Mouse (Mus musculus) urinary bladder, postnatal 4 days (tissue): ENCODE results near the gene Hsd11b1.
"Not testable (repeated sequence)": the region's sequence is repeated elsewhere in the genome, so short reads cannot be mapped to it uniquely, and the experiment has no call there.

ENCODE experiments used
- DNase-seq, 2 experiments: peaks; one replicate each; pipeline ENCODE4 v3.0.0; 2021 to 2022; ENCODE audit warnings: low spot score in 2 of 2

Gene Hsd11b1

DNA sequence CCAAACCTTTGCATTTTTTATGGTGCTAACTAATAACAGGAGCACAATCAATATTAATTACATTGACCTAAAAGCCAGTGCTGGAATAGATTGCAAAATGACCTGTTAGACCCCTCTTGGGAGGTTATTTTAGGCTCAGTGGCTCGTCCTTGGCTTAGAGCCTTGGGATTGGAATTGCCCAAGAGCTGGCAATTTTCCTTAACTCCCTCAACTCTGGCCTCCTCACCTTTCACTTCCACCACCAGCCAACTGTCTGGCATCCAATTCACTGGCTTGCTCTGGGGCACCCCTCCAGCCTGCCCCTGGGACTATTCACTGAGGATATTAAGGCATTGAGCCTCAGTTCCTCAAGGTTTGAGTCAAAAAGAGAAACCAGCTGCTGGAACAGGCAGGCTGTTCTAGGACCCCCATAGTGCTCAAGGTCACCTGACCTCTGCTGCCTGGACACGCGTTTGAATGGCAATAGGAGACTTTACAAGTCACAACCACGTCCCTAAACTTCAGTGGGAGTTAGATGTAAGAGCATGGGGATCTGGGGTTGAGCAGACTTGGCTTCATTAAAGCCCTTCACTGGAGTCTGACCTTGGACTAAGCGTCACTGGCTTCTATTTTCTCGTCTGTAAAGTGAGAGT is 14.7 kb upstream of the Hsd11b1 start:
- DNase-seq = no peak

DNA sequence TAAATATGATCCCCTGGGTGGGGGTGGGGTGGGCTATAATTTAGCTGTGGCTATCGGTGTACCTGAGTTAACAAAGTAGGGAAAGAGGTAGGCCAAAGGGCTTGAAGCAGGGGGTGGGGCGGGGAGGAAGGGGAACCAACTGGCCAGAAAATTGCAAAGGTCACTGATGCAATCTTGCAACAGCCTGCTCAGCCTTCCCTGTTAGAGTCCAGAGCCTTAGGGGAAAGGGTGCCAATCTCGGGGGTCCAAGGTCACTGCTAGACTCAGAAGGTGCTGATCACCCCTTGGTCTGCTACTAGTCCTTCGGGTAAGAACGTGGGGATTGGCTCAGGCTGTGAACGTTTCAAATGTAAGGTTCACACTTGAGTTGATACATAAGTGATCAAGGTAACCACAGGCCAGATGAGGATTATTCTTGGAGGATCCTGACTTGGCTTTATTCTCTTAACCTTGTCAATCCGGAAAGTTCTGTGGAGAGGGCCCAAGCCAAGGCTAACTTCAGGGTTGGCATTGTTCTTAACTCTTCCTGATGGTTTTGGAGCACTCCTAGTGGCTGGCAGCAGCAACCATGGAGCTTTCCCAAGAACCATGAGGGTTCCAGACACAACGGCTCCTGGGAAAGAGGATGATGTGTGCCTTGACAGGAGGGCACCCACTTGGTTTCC is 10.7 kb upstream of the Hsd11b1 start:
- DNase-seq = no peak

DNA sequence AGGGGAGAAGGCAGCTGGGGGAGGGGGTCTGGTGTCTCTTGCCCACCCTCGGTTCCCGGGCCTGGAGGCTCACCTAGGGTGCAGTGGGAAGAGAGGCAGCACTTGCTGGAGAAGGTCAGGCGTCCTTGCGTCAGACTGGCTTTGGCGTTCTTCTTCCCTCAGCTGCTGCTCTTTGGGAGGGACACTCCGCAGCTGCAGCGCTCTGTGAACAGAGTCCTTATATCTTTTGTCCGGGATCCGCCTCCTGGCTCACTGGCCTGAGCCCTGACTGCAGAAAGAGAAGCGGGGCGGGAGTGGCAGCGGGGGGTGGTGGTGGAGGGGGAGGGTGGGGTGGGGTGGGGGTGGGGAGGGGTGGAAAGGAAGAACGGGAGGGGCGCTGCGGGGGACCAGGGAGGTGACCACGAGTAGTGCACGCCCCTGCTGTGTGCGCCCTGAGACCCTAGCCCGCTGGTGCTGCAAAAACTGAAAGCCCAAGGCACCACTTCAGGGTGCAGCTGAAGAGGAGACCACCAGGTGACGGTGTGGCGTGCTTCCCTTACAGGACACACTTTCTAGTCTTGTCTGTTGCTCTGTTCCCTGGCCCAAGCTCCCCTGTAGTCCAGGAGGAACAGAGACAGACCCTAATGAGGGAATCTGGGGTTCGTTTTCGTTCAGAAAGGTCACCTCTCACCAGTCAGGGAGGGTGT is 9.2 kb upstream of the Hsd11b1 start, which contains the start of gene G0s2:
Gene G0s2, minus strand, starts transcription at position 302 of the 686 bp plus-strand sequence.
- peak; percentile 75 to 76 for DNase-seq

DNA sequence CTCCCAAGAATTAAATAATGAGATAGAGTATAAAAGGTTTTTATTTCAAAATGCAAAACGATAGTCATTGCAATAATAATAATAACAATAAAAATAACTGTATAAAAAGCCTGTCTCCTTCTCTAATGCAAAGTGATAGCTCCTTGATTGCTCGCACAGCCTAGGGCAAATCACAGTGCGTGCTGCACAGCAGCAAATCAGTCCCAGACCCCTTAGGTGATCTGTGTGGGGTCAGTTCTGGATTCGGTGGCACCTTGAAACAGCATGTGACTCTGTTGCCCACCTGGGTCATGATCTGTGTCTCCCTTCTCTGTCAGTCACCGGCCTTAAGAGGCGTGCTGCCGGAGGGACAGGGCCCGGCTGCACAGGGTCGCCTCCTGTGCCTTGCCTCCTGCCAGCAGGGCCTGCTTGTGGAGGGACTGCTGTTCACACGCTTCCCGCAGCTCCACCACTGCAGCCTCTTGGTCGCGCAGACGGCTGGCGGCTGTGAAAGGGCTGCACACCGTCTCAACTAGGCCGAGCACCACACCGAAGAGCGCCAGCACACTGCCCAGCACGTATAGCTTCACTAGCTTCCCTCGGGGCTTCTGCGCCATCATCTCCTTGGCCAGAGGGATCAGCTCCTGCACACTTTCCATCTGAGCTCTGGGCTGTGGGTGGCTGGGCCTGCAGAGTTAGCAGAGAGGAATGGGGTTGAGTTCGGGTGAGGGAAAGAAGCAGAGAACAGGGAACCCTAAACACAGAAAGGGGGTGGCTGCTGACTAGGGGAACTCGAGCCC is 8.5 kb upstream of the Hsd11b1 start:
- peak in 1 of 2 experiments; percentile 21 for DNase-seq

DNA sequence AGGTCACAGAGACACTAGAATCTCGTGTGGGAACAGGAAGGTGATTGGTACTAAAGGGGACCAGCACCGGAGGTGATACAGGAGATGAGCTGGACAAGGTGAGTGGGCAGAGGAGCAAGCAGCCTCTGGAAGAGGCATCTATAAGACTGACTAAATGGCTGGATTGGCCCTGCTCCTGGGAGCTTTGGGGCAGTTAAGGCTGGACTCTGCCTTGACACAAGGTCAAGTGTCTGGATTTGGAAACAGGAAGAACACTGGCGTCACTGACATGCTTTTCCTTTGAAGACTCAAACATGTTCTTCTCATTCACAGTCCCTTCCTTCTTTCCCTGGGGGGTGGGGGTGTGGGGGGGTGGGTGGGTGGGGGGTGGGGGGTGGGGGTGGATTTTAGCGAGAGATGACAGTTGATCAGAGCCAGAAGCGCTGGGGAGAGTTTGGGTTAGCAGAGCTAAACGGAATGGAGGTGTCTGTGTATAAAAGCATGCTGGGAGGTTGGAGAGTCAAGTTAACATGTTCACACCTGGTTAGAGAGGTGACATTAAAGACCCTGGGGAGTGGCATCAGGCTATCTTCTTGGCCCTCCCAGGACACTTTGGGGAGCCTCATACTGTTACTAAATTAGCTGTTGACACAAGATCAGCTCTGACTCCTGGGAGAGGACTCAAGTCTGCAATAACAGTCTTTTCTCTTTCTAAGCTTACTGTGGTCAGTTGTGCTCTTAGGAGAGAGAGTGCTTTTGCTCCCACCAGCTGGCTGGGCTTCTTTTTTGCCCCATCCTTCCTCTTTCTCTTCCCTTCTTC is 7.3 kb upstream of the Hsd11b1 start:
- DNase-seq = no peak

DNA sequence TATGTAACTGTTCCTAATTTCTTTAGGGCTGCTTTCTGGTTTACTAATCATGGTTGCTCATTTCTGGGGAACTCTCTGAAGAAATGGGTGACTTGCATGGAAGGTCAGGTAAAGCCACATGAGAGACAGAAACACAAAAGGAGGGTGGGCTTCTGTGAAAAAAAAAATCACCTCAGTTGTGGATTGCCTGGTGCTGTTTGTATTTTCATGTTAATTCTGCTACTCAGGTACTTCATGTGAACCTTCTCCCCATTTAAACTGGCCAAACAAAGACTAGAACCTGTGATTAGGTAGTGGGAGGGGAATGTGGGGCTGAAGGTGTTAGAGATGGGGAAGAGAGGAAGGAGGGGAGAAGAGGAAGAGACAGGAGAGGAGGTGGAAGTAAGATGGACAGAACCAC is 1.9 kb upstream of the Hsd11b1 start:
- DNase-seq = no peak

DNA sequence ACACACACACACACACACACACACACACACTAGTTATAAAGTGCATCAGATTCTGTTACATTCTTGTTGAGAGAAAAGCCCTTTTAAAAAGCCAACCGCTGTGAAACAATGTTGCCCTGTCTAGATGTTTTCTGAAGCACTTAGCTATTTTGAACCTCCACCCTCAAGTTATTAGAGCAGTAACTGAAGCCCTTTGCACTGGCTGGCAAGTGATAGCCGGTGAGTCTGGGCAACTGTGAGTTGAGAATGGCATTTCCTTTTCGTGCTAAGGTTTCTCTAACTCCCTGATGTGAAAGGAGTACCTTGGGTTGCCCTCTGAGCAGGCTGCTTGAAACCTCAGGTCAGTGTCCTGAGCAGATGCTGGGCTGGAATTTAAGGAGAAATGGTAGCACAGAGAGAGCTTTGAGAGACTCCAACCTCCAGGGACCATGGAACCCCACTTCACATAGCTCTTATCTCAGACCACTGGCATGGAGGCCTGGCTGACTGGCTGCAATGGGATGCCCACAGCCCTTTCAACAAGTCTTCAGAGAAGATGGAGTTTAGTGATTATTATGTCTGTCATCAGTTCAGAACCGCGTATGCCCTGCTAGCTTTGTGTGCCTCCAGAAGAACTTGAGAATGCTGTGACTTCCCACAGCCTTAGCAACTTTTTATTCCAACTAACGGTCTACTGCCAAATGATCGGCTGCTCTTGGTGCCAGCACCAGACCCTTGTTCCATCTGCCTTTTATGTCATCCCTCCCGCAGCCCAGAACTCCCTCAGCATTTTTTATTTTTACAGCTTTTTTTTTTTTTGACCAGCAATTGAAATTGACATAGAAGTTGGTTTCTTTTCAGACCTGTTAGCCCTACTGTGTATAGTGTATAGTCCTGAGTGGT is 608 bp downstream of the Hsd11b1 start:
- no peak for DNase-seq

DNA sequence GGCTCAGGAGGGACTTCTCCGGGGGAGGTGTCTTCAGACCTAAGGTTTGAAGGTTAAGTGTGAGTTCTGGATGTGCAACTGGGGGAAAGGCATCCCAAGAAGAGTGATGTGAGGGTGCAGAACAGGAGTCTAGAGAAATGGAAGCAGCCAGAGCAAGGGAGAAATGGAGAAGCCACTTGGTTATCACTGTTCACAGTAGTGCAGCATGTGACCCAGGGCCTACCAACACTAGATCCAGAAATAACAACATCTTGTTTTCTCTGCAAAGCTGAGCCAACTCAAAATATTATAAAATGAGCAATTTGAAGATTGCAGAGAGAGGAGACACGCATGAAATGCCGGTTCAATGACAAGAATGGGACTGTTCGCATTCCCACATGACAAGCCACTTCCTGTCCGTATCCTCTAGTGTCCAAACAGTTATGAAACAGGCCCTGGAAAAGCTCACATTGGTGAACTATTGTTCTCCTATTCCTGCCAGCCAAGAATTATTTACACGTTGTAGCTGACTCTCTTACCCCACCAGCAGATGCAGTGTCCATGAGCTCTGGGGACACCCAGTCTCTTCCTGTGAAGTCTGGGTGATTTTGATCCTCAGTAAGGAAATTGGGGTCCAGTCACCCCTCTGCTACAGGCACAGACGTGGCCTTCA is 1.9 kb downstream of the Hsd11b1 start:
- DNase-seq = no peak

DNA sequence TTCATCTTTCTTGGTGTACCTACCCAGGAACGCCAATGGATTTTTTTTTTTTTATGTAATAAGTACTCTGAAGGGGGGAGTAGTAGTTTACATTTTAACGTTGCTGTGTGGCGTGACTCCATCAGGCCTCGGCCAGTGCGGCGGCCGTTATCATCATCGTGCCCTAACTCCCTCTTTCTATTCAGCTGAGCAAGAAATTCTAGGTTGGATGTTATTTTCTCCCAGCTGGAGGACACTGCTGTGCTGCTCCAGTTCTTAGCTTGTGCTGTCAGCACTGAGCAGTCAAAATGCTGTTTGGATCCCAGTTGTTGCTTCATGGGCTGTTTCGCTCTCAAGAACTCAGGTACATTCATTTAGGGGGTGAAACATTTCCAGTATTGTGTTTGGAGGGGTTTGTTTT is 4.3 kb downstream of the Hsd11b1 start:
- no peak for DNase-seq

DNA sequence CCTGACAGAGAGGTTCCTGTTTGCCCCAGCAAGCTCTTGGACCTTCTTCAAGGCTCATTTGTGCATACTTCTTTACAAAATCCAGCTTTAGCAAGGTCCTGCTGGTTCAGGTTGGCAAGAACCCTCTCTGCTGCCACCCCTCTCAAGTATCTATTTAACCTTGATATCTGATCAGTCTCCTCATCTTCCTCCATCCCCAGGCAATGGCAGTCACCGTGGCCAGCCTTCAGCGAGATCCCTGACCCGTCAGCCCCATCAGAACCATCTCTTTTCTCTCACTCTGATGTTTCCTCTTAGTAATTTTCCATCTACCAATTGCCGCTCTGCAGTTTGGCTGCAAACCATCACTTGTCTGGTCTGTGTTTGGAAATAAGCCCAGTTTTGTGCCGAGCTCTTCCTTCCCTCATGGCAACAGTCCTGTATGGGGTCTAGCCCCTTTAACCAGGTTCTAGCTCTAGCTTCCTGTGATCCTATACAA is 7.2 kb downstream of the Hsd11b1 start:
- DNase-seq = no peak

DNA sequence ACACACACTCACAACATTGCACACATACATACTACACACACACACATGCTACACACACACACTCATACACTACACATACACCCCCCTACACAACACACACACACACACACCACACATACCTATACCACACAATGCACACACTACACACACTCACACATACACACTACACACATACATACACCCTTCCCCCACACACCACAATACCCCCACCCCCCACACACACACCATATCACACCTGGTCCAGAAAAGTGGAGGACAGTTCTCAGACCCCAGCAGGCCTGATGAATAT is 7.6 kb downstream of the Hsd11b1 start:
- DNase-seq = no peak

DNA sequence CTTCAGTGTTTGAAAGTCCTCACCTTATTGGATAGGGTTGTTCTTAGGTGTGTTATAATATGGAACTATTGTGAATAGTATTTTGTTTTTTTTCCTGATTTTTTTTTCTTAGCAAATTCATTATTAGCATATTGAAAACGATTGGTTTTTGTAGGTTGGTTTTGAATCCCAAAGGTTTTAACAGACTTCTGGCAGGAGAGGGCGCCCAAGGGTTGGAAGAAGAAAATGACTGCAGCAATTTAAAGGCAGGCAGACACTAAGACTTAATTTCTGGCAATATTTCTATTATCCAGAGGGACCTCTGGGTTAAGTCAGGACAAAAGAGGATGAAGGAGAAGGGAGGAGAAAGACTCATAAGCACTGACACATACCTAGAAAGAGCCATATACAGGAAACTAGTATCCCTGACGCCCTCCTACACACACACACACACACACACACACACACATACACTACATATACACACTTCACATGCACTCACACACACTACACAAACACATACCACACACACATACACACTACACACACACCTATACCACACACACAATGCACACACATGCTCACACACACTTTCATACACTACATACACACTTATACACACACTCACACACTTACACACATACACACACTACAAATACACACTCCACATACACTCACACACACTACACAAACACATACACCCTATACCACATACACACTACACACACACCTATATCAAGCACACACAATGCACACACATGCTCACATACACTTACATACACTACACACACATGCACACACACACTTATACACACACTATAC is 8.2 kb downstream of the Hsd11b1 start:
- peak; percentile 60 to 78 for DNase-seq

DNA sequence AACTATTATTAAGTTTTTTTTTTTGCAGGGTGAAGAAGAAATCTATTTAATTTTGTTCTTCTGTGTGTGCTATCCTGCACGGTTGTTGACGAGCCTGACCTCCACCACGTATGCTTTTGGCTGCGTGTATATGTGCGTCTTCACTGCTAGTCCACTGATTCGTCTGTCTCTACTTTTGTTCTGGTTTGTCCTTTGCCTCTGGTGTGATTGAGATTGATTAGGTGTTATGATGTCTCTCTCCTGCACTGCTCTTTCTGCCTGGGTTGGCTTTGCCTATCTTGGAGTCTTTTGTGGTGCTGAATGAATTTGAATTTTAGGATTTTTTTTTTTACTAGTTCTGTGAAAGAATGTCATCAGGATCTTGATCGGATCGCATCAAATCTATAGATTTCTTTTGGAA is 8.8 kb downstream of the Hsd11b1 start:
- DNase-seq = no peak

DNA sequence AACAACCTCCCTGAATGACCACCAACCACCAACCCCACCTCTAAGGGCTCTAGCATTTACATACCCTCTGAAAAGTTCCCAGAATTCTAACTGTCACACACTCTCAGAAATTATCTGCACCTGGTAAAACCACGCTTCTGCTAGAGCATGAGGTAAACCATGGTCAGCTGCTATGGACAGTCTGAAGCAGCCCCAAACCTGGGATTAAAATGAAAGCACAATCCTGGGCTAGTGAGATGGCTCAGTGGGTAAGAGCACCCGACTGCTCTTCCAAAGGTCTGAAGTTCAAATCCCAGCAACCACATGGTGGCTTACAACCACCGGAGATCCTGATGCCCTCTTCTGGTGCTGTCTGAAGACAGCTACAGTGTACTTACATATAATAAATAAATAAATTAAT is 10.0 kb downstream of the Hsd11b1 start:
- not testable (repeated sequence) for DNase-seq

DNA sequence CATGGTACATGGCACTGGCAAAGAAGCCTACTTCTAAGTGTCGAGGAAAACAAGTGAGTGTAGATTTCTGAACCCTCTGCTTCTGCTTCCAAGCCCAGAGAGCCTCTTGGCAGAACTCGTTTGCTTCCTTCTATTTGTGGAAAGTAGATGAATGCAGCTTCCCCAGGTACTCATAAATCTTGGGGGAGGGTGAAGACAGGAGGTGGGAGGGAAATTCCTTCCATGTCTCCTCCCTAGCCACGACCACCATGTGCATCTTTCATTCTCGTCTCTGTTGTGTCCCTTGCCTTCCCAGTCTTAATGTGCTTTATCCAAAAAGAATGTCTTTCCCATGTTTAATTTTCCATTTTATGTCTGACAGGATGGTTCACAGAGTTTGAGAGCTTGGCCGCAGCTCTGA is 11.3 kb downstream of the Hsd11b1 start:
- DNase-seq = no peak

DNA sequence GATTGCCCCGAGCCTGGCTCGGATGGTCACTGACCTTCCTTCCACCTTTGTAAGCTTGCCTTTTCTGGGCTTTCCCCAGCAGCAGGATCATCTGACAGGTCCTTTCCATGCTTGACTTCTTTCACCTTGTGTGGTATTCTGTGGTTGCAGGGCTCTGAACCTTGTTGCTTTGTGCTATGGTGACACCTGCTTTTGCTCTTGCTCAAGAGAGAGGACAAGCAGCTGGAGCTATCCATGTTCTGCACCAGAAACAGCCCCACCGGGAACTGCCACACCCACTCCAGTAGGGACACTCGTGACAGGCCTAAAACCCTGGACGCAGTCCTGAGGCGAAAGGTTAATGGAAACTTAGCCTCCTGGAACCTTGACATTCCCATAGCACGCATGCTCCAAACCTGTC is 12.5 kb downstream of the Hsd11b1 start:
- no peak for DNase-seq

DNA sequence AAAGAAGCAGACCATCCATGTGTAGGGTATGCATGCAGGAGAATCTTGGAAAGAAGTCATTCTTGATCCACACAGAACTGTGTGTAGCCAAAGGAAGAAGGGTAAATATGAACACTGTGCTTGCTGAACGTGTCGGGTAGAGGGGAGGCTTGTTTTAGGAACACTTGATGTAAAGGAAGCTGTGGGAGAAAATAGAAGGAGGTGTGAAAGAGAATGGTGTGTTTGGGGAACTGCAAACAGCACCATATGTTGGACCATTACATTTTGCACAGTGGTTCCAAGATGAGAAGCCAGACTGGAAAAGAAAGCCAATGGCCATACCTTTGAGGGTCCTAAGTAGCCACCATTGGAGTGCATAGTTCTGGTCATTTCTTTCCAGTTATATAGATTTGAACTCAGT is 13.8 kb downstream of the Hsd11b1 start:
- no peak for DNase-seq

DNA sequence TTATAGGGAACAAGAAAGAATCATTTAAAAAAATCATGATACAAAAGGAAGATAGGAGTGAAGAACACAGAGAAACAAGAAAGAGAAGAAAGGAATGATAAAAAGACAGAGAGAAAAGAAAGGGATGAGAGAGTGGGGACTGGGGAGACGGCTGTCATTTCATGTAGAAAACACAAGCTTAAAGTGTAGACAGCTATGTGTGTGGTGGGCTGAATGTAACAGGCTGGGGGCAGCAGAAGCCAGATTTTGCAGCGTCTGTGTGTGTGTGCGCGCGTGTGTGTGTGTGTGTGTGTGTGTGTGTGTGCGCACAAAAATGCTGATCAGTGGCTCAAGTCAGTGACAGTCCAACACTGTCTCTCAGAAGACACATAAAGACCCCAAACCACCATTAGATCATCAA is 19.6 kb downstream of the Hsd11b1 start:
- no peak for DNase-seq

DNA sequence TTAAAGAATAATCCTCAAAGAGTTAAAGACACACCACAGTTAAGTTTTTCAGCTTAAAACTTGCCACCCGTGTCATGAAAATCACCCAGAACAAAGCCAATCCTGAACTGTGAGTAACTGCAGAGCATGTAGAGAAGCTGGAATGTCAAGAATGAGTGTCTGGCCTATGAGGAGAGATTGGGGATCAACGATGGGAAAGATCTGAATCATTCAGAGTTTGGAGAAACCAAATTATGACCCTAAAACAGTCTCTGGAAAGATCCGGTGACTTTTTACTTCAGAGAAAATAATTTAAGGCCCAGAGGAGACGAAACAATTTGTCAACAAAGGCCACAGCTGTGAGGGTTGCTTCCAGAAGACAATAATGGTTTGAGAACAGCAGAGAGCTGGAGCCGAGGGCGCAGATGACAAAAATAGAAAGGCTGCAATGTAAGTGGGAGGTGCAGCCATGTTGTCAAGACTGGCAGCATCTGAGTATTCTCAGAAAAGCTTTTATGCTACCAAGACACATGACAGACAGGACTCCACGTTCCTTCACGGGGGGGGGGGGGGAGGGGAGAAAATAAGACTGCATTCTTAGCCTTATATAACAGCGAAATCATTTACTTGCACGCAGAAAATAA is 20.2 kb downstream of the Hsd11b1 start:
- no peak for DNase-seq
